Mouse (Mus musculus) midbrain, embryonic 11.5 days (tissue): Measurements from ENCODE around the gene Cmss1. TPM values are rescaled to one million over a fixed set of nuclear protein-coding genes. Genes with fewer than 3 reads are reported as not detected.

ENCODE experiments used
- ATAC-seq: fragments of 200-750 bp; cut with Nextera tagmentation; 2 replicates; pipeline ENCODE4 v1.8.0; 2017; ENCODE audit warnings: moderate TSS enrichment, moderate library complexity; ENCODE audit not compliant: low FRiP score
- DNase-seq: peaks from one replicate; pipeline ENCODE4 v3.0.0; 2015; ENCODE audit warnings: low spot score; ENCODE audit errors: missing footprints
- H3K27ac ChIP-seq: fragments of 300-500 bp; sonication (generic); 2 replicates; pipeline ENCODE4 v1.5.1; 2014; ENCODE audit warnings: low read depth, low read length
- H3K27me3 ChIP-seq: fragments of 300-500 bp; sonication (generic); 2 replicates; pipeline ENCODE4 v1.6.1; 2014; ENCODE audit warnings: mild to moderate bottlenecking, low read length, moderate library complexity, mixed read lengths; ENCODE audit not compliant: control insufficient read depth, insufficient read depth
- H3K36me3 ChIP-seq: fragments of 300-500 bp; sonication (generic); 2 replicates; pipeline ENCODE4 v1.6.1; 2014; ENCODE audit warnings: mild to moderate bottlenecking, low read length, moderate library complexity, mixed read lengths; ENCODE audit not compliant: control insufficient read depth, insufficient read depth
- H3K4me1 ChIP-seq: fragments of 300-500 bp; sonication (generic); 2 replicates; pipeline ENCODE4 v1.6.1; 2014; ENCODE audit warnings: low read length; ENCODE audit not compliant: control insufficient read depth, insufficient read depth
- H3K4me2 ChIP-seq: fragments of 300-500 bp; sonication (generic); 2 replicates; pipeline ENCODE4 v1.6.1; 2014; ENCODE audit warnings: mild to moderate bottlenecking, moderate library complexity
- H3K4me3 ChIP-seq: fragments of 300-500 bp; sonication (generic); 2 replicates; pipeline ENCODE4 v1.5.1; 2014; ENCODE audit warnings: low read depth, low read length
- H3K9ac ChIP-seq: fragments of 300-500 bp; sonication (generic); 2 replicates; pipeline ENCODE4 v1.6.1; 2014; ENCODE audit warnings: low read length
- H3K9me3 ChIP-seq: fragments of 300-500 bp; sonication (generic); 2 replicates; pipeline ENCODE4 v1.6.1; 2016; ENCODE audit warnings: low read length; ENCODE audit not compliant: control insufficient read depth
- WGBS: fragments of 180-500 bp; shearing (Covaris S2); extraction: QIAGEN DNeasy Blood & Tissue Kit; methylation state at CpG from one replicate; pipeline ENCODE4 v1.1.7; 2014; 5-methylcytosine and 5-hydroxymethylcytosine counted together
- polyA plus RNA-seq: library from polyadenylated mRNA; unstranded; fragments of >200 nt; fragmentation: Nextera tagmentation; extraction: Ambion mirVana; gene quantifications from 2 replicates; pipeline ENCODE4 v1.2.1, GENCODE M21; 2014

The Cmss1 gene
- polyA plus RNA-seq, 1 experiment from 2014 or later, result 56.3 TPM

GRCm38 (mm10) chr16:57291696-57292095 lies 315.0 kb downstream of the Cmss1 start:
- ATAC-seq (no peak), DNase-seq (no peak)
- Histone ChIP-seq H3K4me1 (no peaks in the 10 kb centered on the region), H3K27me3 (no peaks in the 10 kb centered on the region), H3K36me3 (no peaks in the 10 kb centered on the region), H3K9me3 (no peaks in the 10 kb centered on the region), H3K27ac (no peak overlapping the region), H3K4me2 (no peak overlapping the region), H3K9ac (no peak overlapping the region), H3K4me3 (no peak overlapping the region)
- WGBS, result 89% methylated on average over 5 of the region's 5 CpGs

DNA sequence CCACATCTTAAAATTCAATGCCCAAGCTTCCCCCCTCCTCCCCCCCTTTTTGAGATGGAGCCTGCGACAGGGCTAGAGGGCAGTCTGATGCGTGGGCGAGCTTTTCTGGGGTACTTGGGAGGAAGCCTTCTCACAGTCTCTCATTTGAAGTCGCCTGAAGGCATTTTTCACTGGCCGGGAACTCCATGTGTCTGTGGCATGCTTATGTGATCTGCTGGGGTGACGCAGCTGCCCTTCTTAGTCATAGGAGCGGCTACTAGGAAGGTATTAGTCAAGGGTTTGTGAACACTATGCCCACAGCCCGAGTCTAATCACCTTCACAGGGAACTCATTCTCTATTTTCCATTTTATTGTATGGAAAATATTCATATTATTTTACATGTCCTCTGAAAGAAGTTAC lies 325.2 kb downstream of the Cmss1 start:
- ATAC-seq (no peak), DNase-seq (no peak)
- no peaks in the 10 kb centered on the region for H3K36me3 ChIP-seq
- WGBS, result 89% methylated on average over 8 of the region's 8 CpGs
- H3K27me3 ChIP-seq, result no peaks in the 10 kb centered on the region
- no peaks in the 10 kb centered on the region for H3K4me1 ChIP-seq
- no peak overlapping the region for H3K4me2 ChIP-seq
- H3K9ac ChIP-seq, result no peak overlapping the region
- H3K4me3 ChIP-seq, result no peak overlapping the region
- H3K27ac ChIP-seq, result no peak overlapping the region
- no peaks in the 10 kb centered on the region for H3K9me3 ChIP-seq

DNA sequence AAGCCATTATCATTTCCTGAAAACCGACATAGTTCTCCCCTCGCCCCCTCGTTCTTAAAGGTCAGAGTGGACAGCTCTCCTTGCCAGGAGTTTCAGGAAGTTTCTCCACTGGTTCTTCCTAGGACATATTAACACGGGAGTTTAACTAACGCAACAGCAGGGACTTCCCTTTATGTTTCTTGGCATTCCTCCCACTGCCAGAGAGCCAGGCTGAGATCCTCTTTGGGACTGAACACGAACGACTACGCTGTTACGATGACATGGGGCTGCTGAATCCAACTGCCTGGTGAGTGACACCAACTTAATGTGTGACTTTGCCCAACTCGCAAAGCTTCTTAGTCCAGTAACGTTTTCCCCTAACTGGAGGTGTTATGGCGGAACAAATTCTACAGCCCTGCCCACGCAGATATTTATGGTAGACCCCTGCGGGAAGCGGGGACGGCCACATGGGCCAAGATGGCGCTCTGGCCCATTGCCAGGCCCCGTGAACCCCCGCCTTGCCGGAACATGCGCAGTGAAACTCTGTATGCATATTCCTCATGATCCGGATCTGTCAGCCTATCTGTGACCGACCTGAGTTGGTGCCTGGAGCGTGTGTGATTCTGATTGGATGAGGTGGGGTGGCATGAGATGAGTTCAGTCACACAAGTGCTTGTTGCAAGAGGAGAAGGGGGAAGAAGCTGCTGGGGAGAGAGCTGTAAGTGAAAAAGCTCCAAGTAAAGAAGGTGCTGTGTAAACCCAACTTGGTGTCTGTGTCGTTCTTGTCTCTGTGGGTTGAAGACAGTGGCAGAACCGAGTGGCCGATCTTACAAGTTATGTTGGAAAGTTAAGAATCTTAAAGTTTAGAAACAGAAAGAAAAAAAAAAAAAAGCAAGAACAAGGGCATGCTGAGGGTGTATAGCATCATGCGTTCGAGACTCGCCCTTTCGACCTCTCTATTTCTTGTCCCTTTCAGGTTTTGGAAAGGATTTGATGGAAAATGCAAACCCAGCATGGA lies 326.1 kb downstream of the Cmss1 start:
- DNase-seq, result no peak
- H3K36me3 ChIP-seq, result no peaks in the 10 kb centered on the region
- no peak overlapping the region for H3K4me2 ChIP-seq
- H3K9ac ChIP-seq, result no peak overlapping the region
- no peak for ATAC-seq
- H3K27me3 ChIP-seq, result no peaks in the 10 kb centered on the region
- H3K4me3 ChIP-seq, result no peak overlapping the region
- H3K4me1 ChIP-seq, result no peaks in the 10 kb centered on the region
- H3K27ac ChIP-seq, result no peak overlapping the region
- WGBS, result 92% methylated on average over 31 of the region's 31 CpGs
- no peaks in the 10 kb centered on the region for H3K9me3 ChIP-seq

DNA sequence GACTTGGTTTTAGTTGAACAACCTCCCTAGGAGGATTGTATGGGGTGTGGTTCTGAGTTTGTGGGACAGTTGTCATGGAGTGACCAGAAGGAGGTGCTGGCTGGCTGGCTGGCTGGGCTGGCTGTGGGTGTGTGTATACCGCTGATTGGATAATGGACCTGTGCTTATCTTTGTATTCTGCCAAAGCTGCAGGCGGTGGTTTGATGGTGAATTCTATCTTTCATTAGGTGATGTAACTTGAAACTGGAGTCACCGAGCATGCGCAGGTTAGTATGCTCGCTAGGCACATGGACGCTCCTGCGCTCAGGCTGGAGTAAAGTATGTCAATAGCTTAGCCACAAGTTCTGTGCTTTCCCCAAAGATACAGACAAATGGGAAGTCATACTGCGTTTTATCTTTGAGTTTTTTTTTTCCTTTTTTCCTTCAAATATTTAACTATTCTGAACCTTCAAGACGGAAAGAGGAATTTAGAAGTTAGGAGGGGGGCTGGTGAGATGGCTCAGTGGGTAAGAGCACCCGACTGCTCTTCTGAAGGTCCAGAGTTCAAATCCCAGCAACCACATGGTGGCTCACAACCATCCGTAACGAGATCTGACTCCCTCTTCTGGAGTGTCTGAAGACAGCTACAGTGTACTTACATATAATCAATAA lies 327.6 kb downstream of the Cmss1 start:
- ATAC-seq, result no peak
- Histone ChIP-seq H3K9ac (no peak overlapping the region), H3K4me2 (no peak overlapping the region), H3K9me3 (no peaks in the 10 kb centered on the region), H3K36me3 (no peaks in the 10 kb centered on the region), H3K27me3 (no peaks in the 10 kb centered on the region), H3K4me1 (no peaks in the 10 kb centered on the region), H3K4me3 (no peak overlapping the region), H3K27ac (no peak overlapping the region)
- no peak for DNase-seq
- 89% methylated on average over 10 of the region's 12 CpGs for WGBS

DNA sequence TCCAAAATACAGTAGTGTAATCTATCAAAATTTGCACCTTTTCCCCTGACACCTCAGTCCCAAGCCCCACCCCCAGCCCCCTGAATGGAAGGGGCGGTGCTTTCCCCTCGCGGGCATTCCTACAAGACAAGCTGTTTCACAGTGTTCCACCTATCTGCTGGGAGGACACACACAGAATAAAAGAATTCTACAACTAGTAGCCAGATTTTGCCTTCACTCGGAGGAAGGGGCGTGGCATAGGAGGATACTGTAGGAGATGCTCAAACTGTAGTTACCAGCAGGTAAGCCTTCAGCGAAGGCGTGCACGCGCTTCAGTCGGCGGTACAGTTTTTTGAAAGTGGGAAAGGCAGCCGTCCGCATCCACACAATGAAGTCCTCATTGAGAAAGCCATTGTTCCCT lies 336.9 kb downstream of the Cmss1 start:
- Histone ChIP-seq H3K27me3 (no peaks in the 10 kb centered on the region), H3K4me1 (no peaks in the 10 kb centered on the region), H3K4me2 (no peak overlapping the region), H3K9ac (no peak overlapping the region), H3K27ac (no peak overlapping the region), H3K36me3 (no peaks in the 10 kb centered on the region), H3K9me3 (no peaks in the 10 kb centered on the region), H3K4me3 (no peak overlapping the region)
- no peak for ATAC-seq
- DNase-seq, result no peak
- 93% methylated on average over 13 of the region's 13 CpGs for WGBS

DNA sequence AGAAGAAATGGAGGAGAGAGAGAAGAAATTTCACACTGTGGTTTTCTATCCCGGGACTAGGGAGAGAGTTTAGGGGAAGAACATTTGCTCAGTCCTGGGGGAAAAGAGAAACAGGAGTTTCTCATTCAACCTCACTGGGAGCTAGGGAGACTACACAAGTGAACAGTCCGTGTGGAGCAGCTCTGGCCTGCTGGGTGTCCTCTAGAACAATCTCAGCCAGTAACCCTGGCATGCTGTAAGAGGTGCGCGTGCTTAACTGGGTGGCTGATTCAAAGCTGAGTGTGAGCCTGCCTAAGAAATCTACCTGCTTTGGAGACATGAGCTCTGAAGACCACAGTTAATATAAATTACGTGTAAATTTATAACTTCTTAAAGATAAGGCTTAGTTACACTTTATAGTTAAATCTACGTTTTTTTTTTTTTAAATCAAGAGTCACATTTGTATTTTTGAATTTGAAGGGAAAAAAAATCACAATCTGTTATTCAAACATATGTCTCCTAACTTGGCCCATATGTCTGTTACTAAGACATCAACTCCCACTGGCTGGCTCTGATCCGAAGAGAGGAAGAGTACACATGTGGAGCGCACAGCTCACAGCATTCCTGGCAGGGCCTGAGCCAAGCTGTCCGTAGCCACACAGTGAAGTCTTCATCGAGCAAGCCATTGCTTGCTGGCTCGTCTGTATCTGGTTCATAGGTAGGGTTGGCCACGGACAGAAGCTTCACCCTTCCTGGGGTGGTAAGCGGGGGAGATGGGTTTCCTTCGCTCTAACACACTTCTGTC lies 338.4 kb downstream of the Cmss1 start:
- Histone ChIP-seq H3K27ac (no peak overlapping the region), H3K4me1 (no peaks in the 10 kb centered on the region), H3K9ac (no peak overlapping the region), H3K27me3 (no peaks in the 10 kb centered on the region), H3K4me3 (no peak overlapping the region), H3K4me2 (no peak overlapping the region), H3K36me3 (no peaks in the 10 kb centered on the region), H3K9me3 (no peaks in the 10 kb centered on the region)
- WGBS, result 86% methylated on average over 14 of the region's 14 CpGs
- no peak for DNase-seq
- ATAC-seq, result no peak

- Histone ChIP-seq H3K27me3 (no peaks in the 10 kb centered on the region), H3K4me3 (no peak overlapping the region), H3K9me3 (no peaks in the 10 kb centered on the region), H3K9ac (no peak overlapping the region), H3K36me3 (no peaks in the 10 kb centered on the region), H3K4me1 (no peaks in the 10 kb centered on the region), H3K27ac (no peak overlapping the region), H3K4me2 (no peak overlapping the region)
- no peak for ATAC-seq
- 29% methylated on average over 1 of the region's 1 CpGs for WGBS
- no peak for DNase-seq
Measured at GRCm38 (mm10) chr16:57267068-57267467, 339.6 kb downstream of the Cmss1 start.

DNA sequence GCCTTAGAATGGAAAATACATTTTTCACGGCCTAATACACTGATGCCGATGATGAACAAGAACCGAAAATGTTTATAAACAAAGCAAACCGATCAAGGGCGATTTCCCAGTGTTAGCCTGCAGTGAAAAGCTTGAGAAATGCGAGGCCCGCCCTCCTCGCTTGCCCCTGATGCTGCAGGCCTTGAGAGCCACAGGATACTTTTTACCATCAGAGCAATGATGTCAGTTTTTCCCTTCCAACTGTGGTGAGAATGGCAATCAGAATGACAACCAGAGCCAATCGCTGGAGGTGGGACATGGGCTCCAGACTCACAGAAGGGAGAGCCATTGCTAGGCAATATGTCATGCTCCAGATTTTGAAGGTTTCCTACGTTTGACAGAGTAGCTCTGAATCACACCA lies 346.5 kb downstream of the Cmss1 start:
- WGBS, result 92% methylated on average over 10 of the region's 10 CpGs
- Histone ChIP-seq H3K4me1 (no peaks in the 10 kb centered on the region), H3K27me3 (no peaks in the 10 kb centered on the region), H3K27ac (no peak overlapping the region), H3K36me3 (no peaks in the 10 kb centered on the region), H3K4me3 (no peak overlapping the region), H3K9me3 (no peaks in the 10 kb centered on the region), H3K4me2 (no peak overlapping the region), H3K9ac (no peak overlapping the region)
- ATAC-seq, result no peak
- no peak for DNase-seq
